ENCODE assay signal across 9 mouse cellular contexts in the genomic region with DNA sequence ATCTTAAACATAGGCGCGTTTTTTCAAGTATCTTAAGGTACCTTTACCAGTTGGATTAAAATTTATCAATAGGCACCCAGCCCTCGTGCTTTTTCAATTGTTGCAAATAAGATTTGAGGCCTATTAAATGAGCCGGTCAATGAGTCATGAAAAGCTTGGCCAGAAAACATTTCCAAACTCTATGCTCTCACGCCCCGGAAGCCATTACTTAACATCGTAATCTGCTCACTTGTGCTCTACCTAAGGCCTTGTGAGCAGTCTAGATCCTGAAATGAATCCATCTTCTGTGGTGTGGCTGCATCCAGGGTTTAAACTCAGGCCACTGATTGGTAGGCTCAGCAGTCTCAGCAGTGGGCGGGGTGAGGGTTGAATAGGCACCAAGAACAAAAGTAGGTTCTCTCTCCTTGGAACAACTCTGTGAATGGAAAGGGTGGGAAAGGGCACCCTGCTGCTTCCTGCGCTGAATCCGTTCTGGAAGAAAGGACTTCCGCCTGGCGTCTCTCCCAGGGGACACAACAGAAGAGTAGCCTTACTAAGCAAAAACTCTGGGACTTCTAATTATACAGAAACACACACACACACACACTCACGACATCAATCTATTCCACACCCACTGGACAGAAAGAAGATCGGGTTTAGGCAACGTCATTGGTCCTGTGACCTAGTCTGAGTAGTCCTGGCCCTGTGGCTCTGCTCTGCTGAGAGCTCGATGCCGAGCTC. TPM values are rescaled to one million over a fixed set of nuclear protein-coding genes. Genes with fewer than 3 reads are reported as not detected.
DNase-seq lines count a peak whose midpoint lies in the region; ATAC-seq and TF ChIP-seq lines count a peak whose summit lies in the region.
"Had no signal": no experiment of that assay in that cellular context is flagged by ENCODE, and none has a peak within 500 bp of the region (broad histone marks: within the 10 kb centered on the region; RNA-seq: fewer than 3 reads in every experiment).

No protein-coding gene starts in this region.

- intact Hi-C loops in gastrocnemius, adult 2 months (cut with DNase I): no loop called here
- intact Hi-C loops in left cerebral cortex, postnatal 36 days (cut with DNase I): no loop called here

- WGBS in forebrain, embryonic 12.5 days: 65% methylated on average over 17 of the region's 17 CpGs
- WGBS in hindbrain, postnatal 0 days: 55% methylated on average over 17 of the region's 17 CpGs

- H3K27ac ChIP-seq in gastrocnemius, adult 2 months: peak overlapping the region; percentile 41; the same call in 1 of the 2 replicates
- H3K27ac ChIP-seq in forebrain, embryonic 12.5 days: no peak overlapping the region
- no peak overlapping the region for H3K27ac ChIP-seq in hindbrain, postnatal 0 days
- H3K27ac ChIP-seq: macrophage had no signal

- no peaks in the 10 kb centered on the region for H3K9me3 ChIP-seq in forebrain, embryonic 12.5 days
- no peaks in the 10 kb centered on the region for H3K9me3 ChIP-seq in hindbrain, postnatal 0 days (ENCODE audit: low read length)

- TF ChIP-seq CTCF in gastrocnemius, adult 2 months (IDR thresholded peaks at IDR 0.05): no peak
- TF ChIP-seq CTCF in hindbrain, postnatal 0 days (IDR thresholded peaks at IDR 0.05; ENCODE audit: low read depth): no peak

- H3K4me2 ChIP-seq in forebrain, embryonic 12.5 days: no peak overlapping the region
- H3K4me2 ChIP-seq in hindbrain, postnatal 0 days (ENCODE audit: low read depth, low read length): no peak overlapping the region

- no peak overlapping the region for H3K4me3 ChIP-seq in gastrocnemius, adult 2 months
- no peak overlapping the region for H3K4me3 ChIP-seq in forebrain, embryonic 12.5 days (replicated peaks)
- H3K4me3 ChIP-seq in hindbrain, postnatal 0 days (ENCODE audit: low read length): no peak overlapping the region

- 0 out of 2 replicates have a peak, but pooled peaks have one; percentile 39 for ATAC-seq in forebrain, embryonic 12.5 days (ENCODE audit: low FRiP score)
- peak; percentile 83 for ATAC-seq in hindbrain, postnatal 0 days
- no peak for ATAC-seq in erythroid progenitor cell, adult 5-6 weeks (replicated peaks; ENCODE audit: low FRiP score, poor library complexity, severe bottlenecking)

- H3K4me1 ChIP-seq in forebrain, embryonic 12.5 days: no peaks in the 10 kb centered on the region
- H3K4me1 ChIP-seq in hindbrain, postnatal 0 days (ENCODE audit: insufficient read depth, low read length): no peaks in the 10 kb centered on the region

- no peaks in the 10 kb centered on the region for H3K36me3 ChIP-seq in forebrain, embryonic 12.5 days (replicated peaks)
- H3K36me3 ChIP-seq in hindbrain, postnatal 0 days (ENCODE audit: insufficient read depth, low read length): no peaks in the 10 kb centered on the region

- H3K9ac ChIP-seq in forebrain, embryonic 12.5 days: no peak overlapping the region
- no peak overlapping the region for H3K9ac ChIP-seq in hindbrain, postnatal 0 days (replicated peaks; ENCODE audit: low read length)

- no peaks in the 10 kb centered on the region for H3K27me3 ChIP-seq in forebrain, embryonic 12.5 days
- no peaks in the 10 kb centered on the region for H3K27me3 ChIP-seq in hindbrain, postnatal 0 days (ENCODE audit: insufficient read depth, low read length)

- peak; percentile 51 for DNase-seq in gastrocnemius, adult 2 months
- no peak for DNase-seq in gastrocnemius, postnatal 4 days (ENCODE audit: low spot score in 2 of 2)
- peak; percentile 94 for DNase-seq in R1 (ENCODE audit: low read depth, low spot score)
- DNase-seq in hindbrain, postnatal 0 days (ENCODE audit: low spot score): peak; percentile 60
- peak; percentile 11 to 18 for DNase-seq in left cerebral cortex, postnatal 36 days (ENCODE audit: low spot score in 2 of 2)
- DNase-seq in skeletal muscle tissue, adult 2 months (ENCODE audit: low read depth, low spot score): peak; percentile 43

RNA-seq across cellular contexts. Expression of a gene that starts 53.4 kb away (rescaled TPM):
- 1 to 10 TPM; 6.0 to 7.0 TPM for total RNA-seq in gastrocnemius, adult 2 months (2021)
- total RNA-seq in gastrocnemius, postnatal 4 days (2021): 10 to 100 TPM; 17.2 to 19.6 TPM
- 13.9 and 14.6 TPM in 2 replicates for polyA plus RNA-seq in forebrain, embryonic 12.5 days (2016; fragmentation: Nextera tagmentation; extraction: Ambion mirVana)
- 25.2 and 27.6 TPM in 2 replicates for total RNA-seq in hindbrain, postnatal 0 days (2014; rRNA removed)
- 9.3 and 9.9 TPM in 2 replicates for polyA plus RNA-seq in hindbrain, postnatal 0 days (2015; fragmentation: Nextera tagmentation; extraction: Ambion mirVana)
- total RNA-seq in left cerebral cortex, postnatal 36 days (2021): 10 to 100 TPM; 39.4 to 43.9 TPM
- total RNA-seq in erythroid progenitor cell, adult 5-6 weeks (2015; ENCODE audit: low replicate concordance): 1.3 and 11.5 TPM in 2 replicates
- total RNA-seq in erythroid progenitor cell, adult 5-6 weeks (2017; ENCODE audit: low replicate concordance): 1.4 and 2.8 TPM in 2 replicates

Comparison
In these comparisons a context has a peak if more than half of its experiments do, and no peak if none do; other contexts are left out.
1. DNase-seq: peak in gastrocnemius, adult 2 months (single experiment), R1 (single experiment), hindbrain, postnatal 0 days (single experiment), left cerebral cortex, postnatal 36 days (2 of 2) and skeletal muscle tissue, adult 2 months (single experiment); none in gastrocnemius, postnatal 4 days (0 of 2).